Mouse (Mus musculus): ENCODE measurements around the gene Tspan15. TPM values are rescaled to one million over a fixed set of nuclear protein-coding genes. Genes with fewer than 3 reads are reported as not detected.

Tspan15 gene
- total RNA-seq, 1 experiment: 10.1 TPM

GRCm38 (mm10) chr10:62258298-62258697, 27.2 kb upstream of the Tspan15 start:
- 0 out of 4 replicates have a peak, but pooled peaks cover 0 to 2% of the 10 kb centered on the region in 2 experiments for H3K4me1 ChIP-seq (ENCODE audit: control insufficient read depth in 2 of 2, insufficient read depth in 2 of 2, low read length in 2 of 2, poor library complexity in 1 of 2)
- TF ChIP-seq ZC3H11A (IDR thresholded peaks at IDR 0.05; ENCODE audit: borderline replicate concordance, low read depth, low read length) (no peak), CHD2 (IDR thresholded peaks at IDR 0.05; ENCODE audit: low read depth, low read length) (no peak), ZNF384 (IDR thresholded peaks at IDR 0.05; ENCODE audit: low read depth, low read length) (no peak), MAFK (IDR thresholded peaks at IDR 0.05; ENCODE audit: insufficient read depth, low read depth, low read length) (no peak), HCFC1 (IDR thresholded peaks at IDR 0.05; ENCODE audit: borderline replicate concordance, insufficient read depth, low read length) (no peak)
- no peak for DNase-seq (ENCODE audit: low read depth, low spot score)
- H3K9me3 ChIP-seq (ENCODE audit: control insufficient read depth, insufficient read depth, low read depth, low read length): no peaks in the 10 kb centered on the region
- in situ Hi-C loops (cut with MboI; ENCODE audit: low sequenced_read_pairs in 2 of 2, unreplicated experiment in 2 of 2): no loop called here
- H3K4me3 ChIP-seq (ENCODE audit: insufficient read depth in 1 of 2, low read depth in 1 of 2, low read length in 2 of 2, poor library complexity in 1 of 2, severe bottlenecking in 1 of 2): no peak overlapping the region
- no peak overlapping the region for H3K27ac ChIP-seq (ENCODE audit: insufficient read depth, low read depth, low read length, poor library complexity, severe bottlenecking)
- no peak overlapping the region for H3K9ac ChIP-seq (ENCODE audit: insufficient read depth, low read depth, low read length, poor library complexity, severe bottlenecking)
- H3K36me3 ChIP-seq (ENCODE audit: control insufficient read depth, insufficient read depth, low read length, poor library complexity, severe bottlenecking): no peaks in the 10 kb centered on the region; the same call in 1 of the 2 replicates

DNA sequence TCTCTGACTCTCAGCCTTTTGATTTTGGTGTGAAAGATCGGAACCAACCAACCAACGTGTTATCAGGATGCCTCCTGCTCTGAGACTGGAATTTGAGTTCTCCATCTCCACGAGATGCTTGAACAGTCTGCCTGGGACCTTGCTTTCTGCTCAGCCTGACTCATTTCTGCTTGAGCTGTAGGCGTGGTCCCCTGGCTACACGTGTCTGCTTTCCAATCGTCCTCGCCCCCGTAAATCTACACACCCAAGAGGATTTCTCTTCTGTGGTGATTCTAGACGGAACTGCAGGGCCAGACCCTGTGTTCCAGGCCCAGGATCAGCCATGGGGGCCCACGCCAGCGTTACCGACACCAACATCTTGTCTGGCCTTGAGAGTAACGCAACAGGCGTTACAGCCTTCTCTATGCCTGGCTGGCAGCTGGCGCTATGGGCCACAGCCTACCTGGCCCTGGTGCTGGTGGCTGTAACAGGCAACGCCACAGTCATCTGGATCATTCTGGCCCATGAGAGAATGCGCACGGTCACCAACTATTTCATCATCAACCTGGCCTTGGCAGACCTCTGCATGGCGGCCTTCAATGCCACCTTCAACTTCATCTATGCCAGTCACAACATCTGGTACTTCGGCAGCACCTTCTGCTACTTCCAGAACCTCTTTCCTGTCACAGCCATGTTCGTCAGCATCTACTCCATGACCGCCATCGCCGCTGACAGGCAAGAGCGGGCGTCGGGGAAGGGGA, 21.6 kb upstream of the Tspan15 start:
- no peak for DNase-seq (ENCODE audit: low read depth, low spot score)
- no peak overlapping the region; a peak in 1 of 4 replicates for H3K4me3 ChIP-seq (ENCODE audit: insufficient read depth in 1 of 2, low read depth in 1 of 2, low read length in 2 of 2, poor library complexity in 1 of 2, severe bottlenecking in 1 of 2)
- no peaks in the 10 kb centered on the region for H3K9me3 ChIP-seq (ENCODE audit: control insufficient read depth, insufficient read depth, low read depth, low read length)
- no peak overlapping the region for H3K9ac ChIP-seq (ENCODE audit: insufficient read depth, low read depth, low read length, poor library complexity, severe bottlenecking)
- H3K27ac ChIP-seq (ENCODE audit: insufficient read depth, low read depth, low read length, poor library complexity, severe bottlenecking): no peak overlapping the region
- in situ Hi-C loops (cut with MboI; ENCODE audit: low sequenced_read_pairs in 2 of 2, unreplicated experiment in 2 of 2): no loop called here
- no peaks in the 10 kb centered on the region for H3K36me3 ChIP-seq (ENCODE audit: control insufficient read depth, insufficient read depth, low read length, poor library complexity, severe bottlenecking)
- peaks cover 0 to 10% of the 10 kb centered on the region in 2 experiments; a peak in 1 of 4 replicates for H3K4me1 ChIP-seq (ENCODE audit: control insufficient read depth in 2 of 2, insufficient read depth in 2 of 2, low read length in 2 of 2, poor library complexity in 1 of 2)
- no peak for TF ChIP-seq MAFK (IDR thresholded peaks at IDR 0.05; ENCODE audit: insufficient read depth, low read depth, low read length)
- TF ChIP-seq HCFC1 (IDR thresholded peaks at IDR 0.05; ENCODE audit: borderline replicate concordance, insufficient read depth, low read length): no peak
- TF ChIP-seq CHD2 (IDR thresholded peaks at IDR 0.05; ENCODE audit: low read depth, low read length): no peak

- DNase-seq (ENCODE audit: low read depth, low spot score): no peak
- in situ Hi-C loops (cut with MboI; ENCODE audit: low sequenced_read_pairs in 2 of 2, unreplicated experiment in 2 of 2): no loop called here
- Histone ChIP-seq H3K36me3 (ENCODE audit: control insufficient read depth, insufficient read depth, low read length, poor library complexity, severe bottlenecking) (no peaks in the 10 kb centered on the region), H3K4me3 (ENCODE audit: insufficient read depth in 1 of 2, low read depth in 1 of 2, low read length in 2 of 2, poor library complexity in 1 of 2, severe bottlenecking in 1 of 2) (no peak within 1 kb of the TSS; a peak in 1 of 4 replicates), H3K4me1 (ENCODE audit: control insufficient read depth in 2 of 2, insufficient read depth in 2 of 2, low read length in 2 of 2, poor library complexity in 1 of 2) (peaks cover 0 to 11% of the 10 kb centered on the region in 2 experiments; a peak in 1 of 4 replicates), H3K9me3 (ENCODE audit: control insufficient read depth, insufficient read depth, low read depth, low read length) (no peaks in the 10 kb centered on the region), H3K27ac (ENCODE audit: insufficient read depth, low read depth, low read length, poor library complexity, severe bottlenecking) (no peak within 1 kb of the TSS), H3K9ac (ENCODE audit: insufficient read depth, low read depth, low read length, poor library complexity, severe bottlenecking) (no peak within 1 kb of the TSS)
- TF ChIP-seq ZNF384 (IDR thresholded peaks at IDR 0.05; ENCODE audit: low read depth, low read length) (no peak), HCFC1 (IDR thresholded peaks at IDR 0.05; ENCODE audit: borderline replicate concordance, insufficient read depth, low read length) (no peak), MAFK (IDR thresholded peaks at IDR 0.05; ENCODE audit: insufficient read depth, low read depth, low read length) (no peak), CHD2 (IDR thresholded peaks at IDR 0.05; ENCODE audit: low read depth, low read length) (no peak), ZC3H11A (IDR thresholded peaks at IDR 0.05; ENCODE audit: borderline replicate concordance, low read depth, low read length) (no peak)
Observed at GRCm38 (mm10) chr10:62252000-62252488, 21.0 kb upstream of the Tspan15 start, which contains the start of gene Tacr2. Tacr2 (plus strand) TSS chr10:62252438.

GRCm38 (mm10) chr10:62247815-62248214, 16.8 kb upstream of the Tspan15 start:
- Histone ChIP-seq H3K36me3 (ENCODE audit: control insufficient read depth, insufficient read depth, low read length, poor library complexity, severe bottlenecking) (no peaks in the 10 kb centered on the region), H3K27ac (ENCODE audit: insufficient read depth, low read depth, low read length, poor library complexity, severe bottlenecking) (no peak overlapping the region), H3K9me3 (ENCODE audit: control insufficient read depth, insufficient read depth, low read depth, low read length) (no peaks in the 10 kb centered on the region), H3K9ac (ENCODE audit: insufficient read depth, low read depth, low read length, poor library complexity, severe bottlenecking) (no peak overlapping the region), H3K4me3 (ENCODE audit: insufficient read depth in 1 of 2, low read depth in 1 of 2, low read length in 2 of 2, poor library complexity in 1 of 2, severe bottlenecking in 1 of 2) (no peak overlapping the region), H3K4me1 (ENCODE audit: control insufficient read depth in 2 of 2, insufficient read depth in 2 of 2, low read length in 2 of 2, poor library complexity in 1 of 2) (peaks cover 0 to 10% of the 10 kb centered on the region in 2 experiments; a peak in 1 of 4 replicates)
- TF ChIP-seq ZC3H11A (IDR thresholded peaks at IDR 0.05; ENCODE audit: borderline replicate concordance, low read depth, low read length) (no peak), ZNF384 (IDR thresholded peaks at IDR 0.05; ENCODE audit: low read depth, low read length) (no peak), MAFK (IDR thresholded peaks at IDR 0.05; ENCODE audit: insufficient read depth, low read depth, low read length) (no peak)
- no peak for DNase-seq (ENCODE audit: low read depth, low spot score)
- in situ Hi-C loops (cut with MboI; ENCODE audit: low sequenced_read_pairs in 2 of 2, unreplicated experiment in 2 of 2): no loop called here

Measured in ES-E14 (cell line).